Mouse (Mus musculus): ENCODE results near the gene Gkn2. TPM values are rescaled to one million over a fixed set of nuclear protein-coding genes. Genes with fewer than 3 reads are reported as not detected.

Gene Gkn2
- polyA plus RNA-seq (2015; fragmentation: Nextera tagmentation; extraction: Ambion mirVana): not detected in 2 replicates

DNA sequence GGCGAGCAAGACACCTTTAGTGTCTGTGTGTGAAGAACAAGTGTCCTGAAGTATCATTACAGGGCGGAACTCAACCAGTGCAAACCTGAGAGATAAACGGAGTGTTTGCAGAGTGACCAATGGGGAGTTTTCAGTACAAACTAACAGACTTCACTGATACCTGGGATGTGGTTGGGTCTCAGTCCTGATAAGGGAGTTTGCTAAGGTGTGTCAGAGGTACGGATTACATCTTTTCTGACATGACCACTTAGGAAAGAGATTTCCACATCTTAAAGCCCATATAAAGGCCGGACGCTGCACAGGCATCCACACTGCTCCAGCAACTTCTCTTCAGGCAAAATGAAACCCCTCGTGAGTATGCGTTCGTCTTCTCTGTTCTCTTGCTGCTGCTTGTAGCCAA is at the start of gene Gkn2:
Gene Gkn2, plus strand, starts transcription at position 301 of the 400 bp plus-strand sequence.
- 90% methylated on average over 9 of the region's 9 CpGs for WGBS
- H3K4me3 ChIP-seq (replicated peaks): no peak within 1 kb of the TSS
- no peaks in the 10 kb centered on the region for H3K27me3 ChIP-seq
- no peaks in the 10 kb centered on the region for H3K36me3 ChIP-seq
- no peak within 1 kb of the TSS for H3K27ac ChIP-seq
- H3K9ac ChIP-seq (replicated peaks): no peak within 1 kb of the TSS
- no peak for ATAC-seq
- no peaks in the 10 kb centered on the region for H3K9me3 ChIP-seq
- no peaks in the 10 kb centered on the region for H3K4me1 ChIP-seq (replicated peaks)
- H3K4me2 ChIP-seq (replicated peaks): no peak within 1 kb of the TSS

DNA sequence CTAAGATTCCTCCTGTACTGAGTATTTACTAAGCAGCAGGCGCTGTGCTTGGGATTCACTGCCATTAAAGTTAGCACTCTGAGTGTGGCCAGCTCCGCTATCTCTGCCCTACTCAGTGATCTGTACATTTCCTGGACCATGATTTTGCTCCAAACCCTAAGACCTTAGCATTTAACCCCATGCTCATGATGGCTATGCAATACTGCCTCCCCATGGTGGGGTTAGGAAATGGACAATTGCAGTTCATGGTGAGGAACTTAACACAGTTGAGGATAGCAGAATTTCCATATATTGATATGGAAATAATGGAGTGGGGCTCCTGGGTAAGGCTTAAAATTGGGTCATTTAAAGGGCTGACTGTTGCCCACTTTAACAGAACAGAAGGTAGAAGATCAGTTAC is 49.8 kb upstream of the Gkn2 start:
- 85% methylated on average over 2 of the region's 2 CpGs for WGBS

GRCm38 (mm10) chr6:87326932-87327331 is 46.2 kb upstream of the Gkn2 start:
- Histone ChIP-seq H3K4me3 (replicated peaks) (no peak overlapping the region), H3K4me2 (replicated peaks) (no peak overlapping the region), H3K36me3 (no peaks in the 10 kb centered on the region), H3K27me3 (no peaks in the 10 kb centered on the region), H3K27ac (no peak overlapping the region), H3K9me3 (no peaks in the 10 kb centered on the region), H3K9ac (replicated peaks) (no peak overlapping the region), H3K4me1 (replicated peaks) (0 out of 2 replicates have a peak, but pooled peaks cover 8% of the 10 kb centered on the region)
- 91% methylated on average over 2 of the region's 2 CpGs for WGBS
- no peak for ATAC-seq

More for the DNA sequence above, 49.8 kb upstream of the Gkn2 start:
- H3K9ac ChIP-seq (replicated peaks): no peak overlapping the region
- no peaks in the 10 kb centered on the region for H3K36me3 ChIP-seq
- no peak overlapping the region for H3K4me3 ChIP-seq (replicated peaks)
- no peak overlapping the region for H3K27ac ChIP-seq
- no peak for ATAC-seq
- H3K4me2 ChIP-seq (replicated peaks): no peak overlapping the region
- H3K4me1 ChIP-seq (replicated peaks): 0 out of 2 replicates have a peak, but pooled peaks cover 3% of the 10 kb centered on the region
- no peaks in the 10 kb centered on the region for H3K27me3 ChIP-seq
- H3K9me3 ChIP-seq: no peaks in the 10 kb centered on the region

- no peaks in the 10 kb centered on the region for H3K9me3 ChIP-seq
- ATAC-seq: no peak
- H3K4me3 ChIP-seq (replicated peaks): no peak overlapping the region
- H3K27ac ChIP-seq: no peak overlapping the region
- H3K4me2 ChIP-seq (replicated peaks): no peak overlapping the region
- H3K9ac ChIP-seq (replicated peaks): no peak overlapping the region
- H3K36me3 ChIP-seq: no peaks in the 10 kb centered on the region
- H3K27me3 ChIP-seq: no peaks in the 10 kb centered on the region
- H3K4me1 ChIP-seq (replicated peaks): peaks cover 13% of the 10 kb centered on the region
- 81% methylated on average over 22 of the region's 22 CpGs for WGBS
Measured at GRCm38 (mm10) chr6:87328265-87329173, 44.6 kb upstream of the Gkn2 start.

- 84% methylated on average over 2 of the region's 2 CpGs for WGBS
- H3K27ac ChIP-seq: no peak overlapping the region
- H3K9me3 ChIP-seq: no peaks in the 10 kb centered on the region
- H3K4me1 ChIP-seq (replicated peaks): peaks cover 28% of the 10 kb centered on the region
- no peak overlapping the region for H3K9ac ChIP-seq (replicated peaks)
- no peak overlapping the region for H3K4me3 ChIP-seq (replicated peaks)
- H3K27me3 ChIP-seq: 0 out of 2 replicates have a peak, but pooled peaks cover 5% of the 10 kb centered on the region
- no peaks in the 10 kb centered on the region for H3K36me3 ChIP-seq
- H3K4me2 ChIP-seq (replicated peaks): no peak overlapping the region
- no peak for ATAC-seq
Measured at GRCm38 (mm10) chr6:87332380-87332779, 40.8 kb upstream of the Gkn2 start.

GRCm38 (mm10) chr6:87334361-87335090 is 38.6 kb upstream of the Gkn2 start:
- H3K27me3 ChIP-seq: 0 out of 2 replicates have a peak, but pooled peaks cover 5% of the 10 kb centered on the region
- peak overlapping the region; percentile 87 for H3K9ac ChIP-seq (replicated peaks)
- WGBS: 7% methylated on average over 11 of the region's 11 CpGs
- no peak overlapping the region for H3K27ac ChIP-seq
- H3K4me1 ChIP-seq (replicated peaks): peaks cover 20% of the 10 kb centered on the region
- H3K4me2 ChIP-seq (replicated peaks): peak overlapping the region; percentile 94
- H3K36me3 ChIP-seq: no peaks in the 10 kb centered on the region
- no peaks in the 10 kb centered on the region for H3K9me3 ChIP-seq
- peak overlapping the region; percentile 72 for H3K4me3 ChIP-seq (replicated peaks)
- ATAC-seq: peak; percentile 55; the same call in 1 of the 2 replicates

DNA sequence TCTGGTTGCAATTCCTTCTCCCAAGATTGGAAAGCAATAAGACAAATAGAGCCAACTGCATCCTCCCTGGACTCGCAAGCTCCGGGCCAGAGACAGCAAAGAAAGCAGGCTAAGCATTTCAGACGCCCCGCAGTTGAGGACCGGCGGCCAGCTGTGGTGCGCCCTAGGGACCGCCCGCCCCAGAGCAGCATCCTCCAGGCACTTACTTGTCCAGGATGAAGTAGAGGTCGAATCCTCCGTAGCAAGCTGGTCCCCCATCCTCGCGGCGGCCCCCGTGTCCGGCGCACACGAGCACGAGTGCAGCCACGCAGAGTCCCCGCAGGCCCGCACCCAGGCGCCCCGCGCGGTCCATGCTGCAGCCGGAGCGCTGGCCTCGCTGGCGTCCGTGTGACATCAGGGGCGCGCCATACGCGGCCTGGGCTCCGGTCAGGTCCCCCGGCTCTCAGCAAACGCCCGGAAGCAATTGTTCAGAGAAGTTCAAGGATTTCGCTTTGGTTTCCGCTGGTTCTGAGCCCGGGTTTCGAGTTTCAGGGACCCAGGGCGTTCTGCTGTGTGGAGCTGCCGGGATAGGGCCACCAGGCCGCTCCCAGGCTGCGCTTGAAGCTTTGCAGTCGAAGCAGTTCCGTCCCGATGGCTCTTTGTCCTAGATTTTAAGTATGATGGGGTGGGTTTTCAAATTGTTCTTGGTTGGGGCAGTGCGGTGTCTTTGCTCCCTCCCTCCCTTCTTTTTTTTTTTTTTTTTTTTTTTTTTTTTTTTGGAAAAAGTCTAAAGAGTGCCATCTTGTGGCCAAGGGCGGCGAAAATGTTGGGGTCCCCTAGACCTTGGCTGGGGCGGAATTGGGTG is 37.8 kb upstream of the Gkn2 start, which contains the start of gene Antxr1:
Gene Antxr1, minus strand, starts transcription at position 731 of the 844 bp plus-strand sequence.
- peak within 1 kb of the TSS; percentile 41; the same call in 1 of the 2 replicates for H3K27ac ChIP-seq
- H3K4me1 ChIP-seq (replicated peaks): peaks cover 20% of the 10 kb centered on the region
- H3K27me3 ChIP-seq: 0 out of 2 replicates have a peak, but pooled peaks cover 5% of the 10 kb centered on the region
- no peaks in the 10 kb centered on the region for H3K36me3 ChIP-seq
- 1% methylated on average over 54 of the region's 54 CpGs for WGBS
- H3K9ac ChIP-seq (replicated peaks): peak within 1 kb of the TSS; percentile 87
- H3K4me2 ChIP-seq (replicated peaks): peak within 1 kb of the TSS; percentile 94
- H3K9me3 ChIP-seq: no peaks in the 10 kb centered on the region
- peak; percentile 83 for ATAC-seq
- peak within 1 kb of the TSS; percentile 72 for H3K4me3 ChIP-seq (replicated peaks)

- H3K4me3 ChIP-seq (replicated peaks): no peak overlapping the region
- ATAC-seq: 0 out of 2 replicates have a peak, but pooled peaks have one; percentile 7
Measured at GRCm38 (mm10) chr6:87335935-87336295, 37.2 kb upstream of the Gkn2 start.

GRCm38 (mm10) chr6:87350829-87351228 is 22.3 kb upstream of the Gkn2 start, which contains the start of gene Gkn1:
Gene Gkn1, minus strand, starts transcription at chr6:87350942.
- Histone ChIP-seq H3K27ac (no peak within 1 kb of the TSS), H3K27me3 (no peaks in the 10 kb centered on the region), H3K36me3 (no peaks in the 10 kb centered on the region), H3K4me1 (replicated peaks) (no peaks in the 10 kb centered on the region), H3K9me3 (no peaks in the 10 kb centered on the region), H3K4me2 (replicated peaks) (no peak within 1 kb of the TSS), H3K9ac (replicated peaks) (no peak within 1 kb of the TSS), H3K4me3 (replicated peaks) (no peak within 1 kb of the TSS)
- ATAC-seq: no peak
- WGBS: 93% methylated on average over 8 of the region's 8 CpGs

More at GRCm38 (mm10) chr6:87335935-87336295, 37.2 kb upstream of the Gkn2 start:
- Histone ChIP-seq H3K9ac (replicated peaks) (no peak overlapping the region), H3K36me3 (no peaks in the 10 kb centered on the region), H3K4me1 (replicated peaks) (peaks cover 20% of the 10 kb centered on the region), H3K4me2 (replicated peaks) (no peak overlapping the region), H3K27ac (no peak overlapping the region), H3K27me3 (0 out of 2 replicates have a peak, but pooled peaks cover 5% of the 10 kb centered on the region), H3K9me3 (no peaks in the 10 kb centered on the region)
- WGBS: 30% methylated on average over 6 of the region's 6 CpGs

- Histone ChIP-seq H3K4me1 (replicated peaks) (no peaks in the 10 kb centered on the region), H3K9me3 (no peaks in the 10 kb centered on the region), H3K9ac (replicated peaks) (no peak overlapping the region), H3K27ac (no peak overlapping the region), H3K36me3 (no peaks in the 10 kb centered on the region), H3K4me2 (replicated peaks) (no peak overlapping the region), H3K4me3 (replicated peaks) (no peak overlapping the region), H3K27me3 (no peaks in the 10 kb centered on the region)
- 70% methylated on average over 5 of the region's 5 CpGs for WGBS
- no peak for ATAC-seq
Measured at GRCm38 (mm10) chr6:87354441-87354840, 18.7 kb upstream of the Gkn2 start.

- Histone ChIP-seq H3K27me3 (no peaks in the 10 kb centered on the region), H3K4me2 (replicated peaks) (no peak overlapping the region), H3K27ac (no peak overlapping the region), H3K36me3 (no peaks in the 10 kb centered on the region), H3K9me3 (no peaks in the 10 kb centered on the region), H3K4me3 (replicated peaks) (no peak overlapping the region), H3K9ac (replicated peaks) (no peak overlapping the region), H3K4me1 (replicated peaks) (no peaks in the 10 kb centered on the region)
- 94% methylated on average over 5 of the region's 5 CpGs for WGBS
- no peak for ATAC-seq
Measured at GRCm38 (mm10) chr6:87369223-87369622, 3.9 kb upstream of the Gkn2 start.

All from midbrain, embryonic 13.5 days (tissue).